Mouse (Mus musculus): ENCODE measurements around the gene Hspb1. TPM values are rescaled to one million over a fixed set of nuclear protein-coding genes. Genes with fewer than 3 reads are reported as not detected.

Hspb1 gene
- polyA plus RNA-seq, 1 experiment from 2014 or later, result 10.7 TPM

DNA sequence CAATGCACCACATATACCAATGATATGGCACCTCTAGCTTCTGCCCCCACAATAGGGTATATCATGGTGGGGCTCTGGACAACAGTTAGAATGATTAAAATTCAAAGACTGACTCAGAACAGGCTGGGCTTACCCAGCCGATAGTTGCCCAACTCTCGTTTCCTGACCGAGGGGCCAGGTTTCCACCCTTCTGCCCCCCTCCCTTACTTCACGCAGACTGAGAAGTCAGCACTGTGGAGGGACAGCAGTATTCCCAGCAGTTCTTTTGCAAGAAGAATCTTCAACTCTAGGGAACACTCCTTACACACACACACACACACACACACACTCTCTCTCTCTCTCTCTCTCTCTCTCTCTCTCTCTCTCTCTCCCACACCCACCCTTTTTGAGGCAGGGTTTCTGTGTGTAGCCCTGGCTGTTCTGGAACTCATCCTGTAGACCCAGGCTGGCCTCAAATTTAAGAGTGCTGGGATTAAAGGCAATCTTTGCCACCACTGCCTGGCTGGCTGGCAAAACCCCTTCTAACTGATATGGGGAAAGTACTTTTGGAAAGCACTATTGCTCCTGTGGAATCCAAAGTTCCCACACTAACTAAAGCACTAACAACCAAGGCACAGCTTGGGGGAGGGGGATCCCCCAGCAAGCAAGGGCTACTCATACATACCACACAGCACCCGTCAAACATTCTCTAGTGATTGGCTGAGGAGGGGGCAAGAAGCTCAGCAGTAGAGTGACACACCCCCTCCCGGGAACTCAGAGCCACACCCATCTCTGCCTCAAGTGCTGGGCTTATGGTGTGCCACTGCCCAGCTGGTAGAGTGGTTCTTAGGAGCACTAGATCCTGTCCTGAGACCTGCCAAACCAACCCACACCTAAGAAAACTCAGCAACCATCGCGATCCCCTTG, 17.9 kb downstream of the Hspb1 start:
- no peak overlapping the region for H3K4me3 ChIP-seq (replicated peaks)
- no peak overlapping the region for H3K9ac ChIP-seq
- peaks cover 40% of the 10 kb centered on the region for H3K36me3 ChIP-seq (replicated peaks)
- 69% methylated on average over 8 of the region's 8 CpGs for WGBS
- no peak overlapping the region for H3K27ac ChIP-seq
- no peaks in the 10 kb centered on the region for H3K27me3 ChIP-seq
- no peak for ATAC-seq (ENCODE audit: low FRiP score)
- H3K9me3 ChIP-seq, result no peaks in the 10 kb centered on the region
- peaks cover 30% of the 10 kb centered on the region for H3K4me1 ChIP-seq
- no peak overlapping the region for H3K4me2 ChIP-seq

DNA sequence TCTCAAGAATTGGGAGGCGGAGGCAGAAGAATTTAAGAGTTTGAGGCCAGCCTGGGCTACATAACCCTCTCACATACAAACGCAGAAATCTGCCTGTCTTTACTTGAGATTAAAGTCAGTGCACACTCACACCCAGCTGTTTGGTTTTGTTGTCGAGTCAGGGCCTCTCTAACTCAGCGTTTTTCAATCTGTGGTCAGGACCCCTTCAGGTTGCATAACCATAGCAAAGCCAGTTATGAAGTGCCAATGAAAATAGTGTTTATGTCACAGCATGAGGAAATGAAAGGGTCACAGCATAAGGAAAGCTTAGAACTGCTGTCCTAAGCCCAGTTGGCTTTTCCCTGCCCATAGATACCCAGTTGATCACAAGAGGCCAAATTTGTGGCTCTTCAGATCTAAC, 19.1 kb downstream of the Hspb1 start:
- no peak overlapping the region for H3K9ac ChIP-seq
- no peaks in the 10 kb centered on the region for H3K9me3 ChIP-seq
- H3K4me1 ChIP-seq, result peaks cover 30% of the 10 kb centered on the region
- H3K4me3 ChIP-seq (replicated peaks), result no peak overlapping the region
- H3K27ac ChIP-seq, result no peak overlapping the region
- peaks cover 53% of the 10 kb centered on the region for H3K36me3 ChIP-seq (replicated peaks)
- no peak for ATAC-seq (ENCODE audit: low FRiP score)
- H3K4me2 ChIP-seq, result no peak overlapping the region
- whole genome bisulfite sequencing, result 89% methylated on average over 4 of the region's 4 CpGs
- H3K27me3 ChIP-seq, result no peaks in the 10 kb centered on the region

DNA sequence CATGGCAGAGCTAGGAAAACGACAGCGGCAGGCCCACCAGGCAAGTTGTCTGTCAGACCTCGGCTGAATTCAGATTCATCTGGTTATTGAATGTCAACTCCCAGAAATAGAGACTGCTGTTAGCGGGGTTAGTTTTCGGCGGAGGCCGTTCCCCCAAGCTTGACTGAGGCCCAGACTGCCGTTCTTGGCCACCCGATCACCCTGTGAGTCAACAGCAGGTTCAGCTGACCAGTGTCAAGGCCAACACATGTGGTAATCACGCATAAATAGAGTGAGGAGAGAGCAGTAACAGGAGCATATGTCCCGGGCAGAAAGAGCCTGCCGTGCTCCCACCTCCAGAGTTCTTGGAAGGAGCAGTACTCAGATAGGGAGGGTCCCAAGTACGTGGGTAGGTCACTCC, 19.5 kb downstream of the Hspb1 start:
- Histone ChIP-seq H3K9ac (no peak overlapping the region), H3K4me1 (peaks cover 30% of the 10 kb centered on the region), H3K9me3 (no peaks in the 10 kb centered on the region), H3K27ac (no peak overlapping the region), H3K36me3 (replicated peaks) (peaks cover 57% of the 10 kb centered on the region), H3K27me3 (no peaks in the 10 kb centered on the region), H3K4me3 (replicated peaks) (no peak overlapping the region), H3K4me2 (no peak overlapping the region)
- no peak for ATAC-seq (ENCODE audit: low FRiP score)
- WGBS, result 91% methylated on average over 13 of the region's 13 CpGs

DNA sequence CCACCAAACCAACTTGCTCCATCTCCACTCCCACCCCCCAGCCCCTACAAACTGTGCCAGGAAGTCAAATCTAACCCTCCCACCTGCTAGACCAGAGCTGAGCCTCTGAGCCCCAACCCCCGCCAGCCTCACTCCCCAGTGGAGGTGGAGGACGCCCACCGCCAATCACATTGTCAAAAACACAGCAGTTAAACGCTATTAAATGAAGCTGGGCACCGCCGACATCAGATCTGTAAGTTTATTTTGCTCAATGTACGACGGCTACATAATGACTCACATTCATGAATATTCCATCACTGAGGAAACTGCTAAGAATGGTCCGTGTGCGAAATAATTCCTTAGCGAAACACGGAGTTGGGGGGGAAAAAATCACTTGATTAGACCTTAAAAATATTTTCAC, 20.5 kb downstream of the Hspb1 start:
- H3K9ac ChIP-seq, result no peak overlapping the region
- H3K36me3 ChIP-seq (replicated peaks), result peaks cover 58% of the 10 kb centered on the region
- 69% methylated on average over 12 of the region's 12 CpGs for WGBS
- H3K4me2 ChIP-seq, result no peak overlapping the region
- no peak for ATAC-seq (ENCODE audit: low FRiP score)
- no peaks in the 10 kb centered on the region for H3K27me3 ChIP-seq
- 0 out of 2 replicates have a peak overlapping the region, but pooled peaks have one; percentile 13 for H3K27ac ChIP-seq
- H3K4me3 ChIP-seq (replicated peaks), result no peak overlapping the region
- peaks cover 27% of the 10 kb centered on the region for H3K4me1 ChIP-seq
- no peaks in the 10 kb centered on the region for H3K9me3 ChIP-seq

DNA sequence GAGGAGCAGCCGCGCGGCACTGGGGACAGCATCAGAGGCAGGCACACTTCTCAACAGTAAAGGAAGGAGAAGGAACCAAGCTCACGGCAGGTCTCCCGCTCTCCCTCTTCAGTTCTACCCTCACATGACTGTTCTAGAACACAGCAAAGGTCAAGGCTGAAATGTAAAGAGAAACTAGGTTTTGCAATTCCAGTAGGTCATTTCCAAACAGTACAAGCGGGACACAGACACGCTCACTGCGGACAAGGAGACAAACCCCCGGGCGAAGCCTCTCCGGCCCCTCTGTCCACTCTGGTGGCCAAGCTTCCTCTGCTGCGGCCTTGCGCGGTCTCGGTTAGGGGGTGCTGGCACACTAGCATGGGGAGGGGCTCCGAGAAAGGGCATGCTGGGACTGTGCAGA, 21.3 kb downstream of the Hspb1 start:
- H3K4me3 ChIP-seq (replicated peaks), result no peak overlapping the region
- no peak overlapping the region for H3K9ac ChIP-seq
- no peak for ATAC-seq (ENCODE audit: low FRiP score)
- H3K27ac ChIP-seq, result no peak overlapping the region; the same call in 1 of the 2 replicates
- H3K36me3 ChIP-seq (replicated peaks), result peaks cover 66% of the 10 kb centered on the region
- H3K4me1 ChIP-seq, result peaks cover 19% of the 10 kb centered on the region
- H3K27me3 ChIP-seq, result no peaks in the 10 kb centered on the region
- WGBS, result 95% methylated on average over 16 of the region's 16 CpGs
- H3K9me3 ChIP-seq, result no peaks in the 10 kb centered on the region
- no peak overlapping the region for H3K4me2 ChIP-seq

DNA sequence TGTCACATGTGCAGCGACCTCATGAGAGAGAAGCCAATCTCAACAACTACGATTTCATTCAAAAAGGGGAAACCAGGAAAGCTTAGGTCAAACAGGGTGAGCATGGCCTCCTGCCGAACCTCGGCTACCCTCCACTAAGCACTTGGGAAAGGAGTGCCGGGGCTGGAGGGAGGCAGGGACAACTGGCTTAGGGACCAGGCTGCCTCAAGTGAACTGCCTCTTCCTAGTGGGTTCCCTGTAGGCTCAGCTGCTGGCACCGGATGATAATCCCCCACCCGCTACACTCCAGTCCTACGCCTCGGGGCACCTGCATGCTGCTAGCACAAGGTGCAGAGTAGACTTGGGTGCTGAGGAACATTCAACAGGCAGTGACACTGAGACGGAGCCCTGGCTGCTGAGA, 21.9 kb downstream of the Hspb1 start:
- ATAC-seq (ENCODE audit: low FRiP score), result no peak
- WGBS, result 95% methylated on average over 10 of the region's 10 CpGs
- peaks cover 72% of the 10 kb centered on the region for H3K36me3 ChIP-seq (replicated peaks)
- H3K4me3 ChIP-seq (replicated peaks), result no peak overlapping the region
- H3K9me3 ChIP-seq, result no peaks in the 10 kb centered on the region
- H3K4me2 ChIP-seq, result no peak overlapping the region
- H3K27ac ChIP-seq, result no peak overlapping the region
- H3K4me1 ChIP-seq, result peaks cover 12% of the 10 kb centered on the region
- no peak overlapping the region for H3K9ac ChIP-seq
- no peaks in the 10 kb centered on the region for H3K27me3 ChIP-seq

DNA sequence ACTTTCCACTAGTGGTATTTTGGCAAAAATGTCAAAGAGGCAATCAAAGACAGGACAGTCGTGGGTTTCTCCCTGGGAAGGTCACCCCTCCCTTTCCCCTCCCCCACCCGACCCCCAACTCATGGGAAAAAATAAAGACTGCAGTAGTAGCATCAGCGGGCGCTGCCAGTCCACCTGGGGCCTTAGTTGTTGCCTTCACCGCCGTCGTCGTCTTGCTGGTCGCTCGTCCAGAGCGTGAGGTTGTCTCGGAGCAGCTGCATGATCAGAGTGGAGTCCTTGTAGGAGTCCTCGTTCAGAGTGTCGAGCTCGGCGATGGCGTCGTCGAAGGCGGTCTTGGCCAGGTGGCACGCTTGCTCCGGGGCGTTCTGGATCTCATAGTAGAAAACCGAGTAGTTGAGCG, 23.1 kb downstream of the Hspb1 start:
- no peak overlapping the region for H3K4me3 ChIP-seq (replicated peaks)
- no peak overlapping the region for H3K9ac ChIP-seq
- ATAC-seq (ENCODE audit: low FRiP score), result no peak
- H3K4me2 ChIP-seq, result no peak overlapping the region
- WGBS, result 94% methylated on average over 25 of the region's 25 CpGs
- peaks cover 76% of the 10 kb centered on the region for H3K36me3 ChIP-seq (replicated peaks)
- H3K27ac ChIP-seq, result no peak overlapping the region
- no peaks in the 10 kb centered on the region for H3K9me3 ChIP-seq
- peaks cover 9% of the 10 kb centered on the region for H3K4me1 ChIP-seq
- no peaks in the 10 kb centered on the region for H3K27me3 ChIP-seq

DNA sequence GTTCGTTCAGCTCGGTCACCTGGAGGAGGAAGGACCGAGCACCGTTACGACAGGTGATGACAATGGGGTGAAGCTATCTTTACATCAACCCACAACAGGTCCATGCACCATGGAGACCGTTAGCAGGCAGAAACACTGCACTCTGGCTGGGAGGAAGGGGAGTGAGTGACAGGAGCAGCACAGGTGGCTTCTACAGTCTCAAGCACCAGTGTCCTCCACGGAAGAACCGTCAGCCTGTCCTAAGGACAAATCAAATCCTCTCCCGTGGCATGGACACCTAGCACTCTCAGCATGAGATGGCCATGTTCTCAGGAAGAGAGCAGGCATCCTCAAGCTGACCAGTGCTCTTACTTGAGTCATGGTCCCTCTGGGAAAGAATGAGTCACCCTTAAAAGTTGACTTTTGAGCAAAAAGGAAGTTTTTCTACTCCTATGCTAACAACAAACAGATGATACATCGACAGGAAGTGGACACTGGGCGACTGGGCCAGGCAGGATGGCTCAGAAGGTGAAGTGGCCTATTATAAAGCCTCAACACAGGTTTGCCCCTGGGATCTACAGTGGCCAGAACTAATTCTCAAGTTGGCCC, 24.0 kb downstream of the Hspb1 start:
- Histone ChIP-seq H3K27ac (no peak overlapping the region), H3K9me3 (no peaks in the 10 kb centered on the region), H3K36me3 (replicated peaks) (peaks cover 81% of the 10 kb centered on the region), H3K4me3 (replicated peaks) (no peak overlapping the region), H3K27me3 (no peaks in the 10 kb centered on the region), H3K9ac (no peak overlapping the region), H3K4me1 (peaks cover 9% of the 10 kb centered on the region), H3K4me2 (no peak overlapping the region)
- 92% methylated on average over 11 of the region's 11 CpGs for WGBS
- no peak for ATAC-seq (ENCODE audit: low FRiP score)

DNA sequence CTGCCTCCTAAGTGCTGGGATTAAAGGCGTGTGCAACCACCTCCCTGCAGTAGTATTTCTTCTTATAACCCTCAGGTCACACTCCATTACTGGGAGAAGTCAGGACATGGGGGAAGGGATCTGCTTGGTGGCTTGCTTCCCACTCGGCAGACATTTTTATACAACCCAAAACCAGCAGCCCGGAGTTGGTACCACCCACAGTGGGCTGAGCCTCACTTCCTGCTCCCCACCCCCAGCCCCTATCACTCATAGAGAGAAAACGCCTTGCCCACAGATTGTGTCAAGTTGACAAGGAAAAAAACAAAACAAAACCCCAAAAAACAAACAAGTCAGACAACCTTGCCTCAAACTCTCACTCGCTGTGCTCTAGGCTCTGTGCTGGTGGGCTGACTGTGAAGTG, 25.5 kb downstream of the Hspb1 start:
- no peak for ATAC-seq (ENCODE audit: low FRiP score)
- H3K4me2 ChIP-seq, result no peak overlapping the region
- H3K27ac ChIP-seq, result no peak overlapping the region
- no peak overlapping the region for H3K4me3 ChIP-seq (replicated peaks)
- no peak overlapping the region for H3K9ac ChIP-seq
- H3K36me3 ChIP-seq (replicated peaks), result peaks cover 81% of the 10 kb centered on the region
- H3K9me3 ChIP-seq, result no peaks in the 10 kb centered on the region
- no peaks in the 10 kb centered on the region for H3K27me3 ChIP-seq
- H3K4me1 ChIP-seq, result peaks cover 6% of the 10 kb centered on the region
- 89% methylated on average over 5 of the region's 5 CpGs for WGBS

DNA sequence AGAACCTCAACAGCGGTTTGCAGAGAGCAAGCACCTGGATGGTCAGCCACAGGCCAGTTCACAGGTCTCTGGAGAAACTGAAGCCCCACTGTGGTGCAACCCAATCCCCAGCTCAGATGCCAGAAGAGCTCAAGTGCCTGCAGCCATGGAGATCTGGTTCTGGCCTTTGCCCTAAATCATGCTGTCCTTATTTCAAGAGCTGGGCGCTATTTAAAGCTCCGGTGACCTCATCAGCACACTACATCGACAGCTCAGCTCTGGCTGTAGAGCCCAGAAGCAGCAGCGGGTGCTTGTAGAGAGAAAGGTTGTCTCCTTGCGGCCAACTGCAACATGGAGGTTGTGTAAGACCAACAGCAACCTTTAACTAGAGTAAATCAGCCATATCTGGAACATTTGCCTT, 26.4 kb downstream of the Hspb1 start:
- H3K9ac ChIP-seq, result no peak overlapping the region
- WGBS, result 96% methylated on average over 6 of the region's 6 CpGs
- no peak overlapping the region for H3K4me3 ChIP-seq (replicated peaks)
- no peak overlapping the region for H3K4me2 ChIP-seq
- H3K27me3 ChIP-seq, result no peaks in the 10 kb centered on the region
- peaks cover 2% of the 10 kb centered on the region; the same call in 1 of the 2 replicates for H3K4me1 ChIP-seq
- H3K27ac ChIP-seq, result no peak overlapping the region
- no peak for ATAC-seq (ENCODE audit: low FRiP score)
- no peaks in the 10 kb centered on the region for H3K9me3 ChIP-seq
- H3K36me3 ChIP-seq (replicated peaks), result peaks cover 83% of the 10 kb centered on the region

DNA sequence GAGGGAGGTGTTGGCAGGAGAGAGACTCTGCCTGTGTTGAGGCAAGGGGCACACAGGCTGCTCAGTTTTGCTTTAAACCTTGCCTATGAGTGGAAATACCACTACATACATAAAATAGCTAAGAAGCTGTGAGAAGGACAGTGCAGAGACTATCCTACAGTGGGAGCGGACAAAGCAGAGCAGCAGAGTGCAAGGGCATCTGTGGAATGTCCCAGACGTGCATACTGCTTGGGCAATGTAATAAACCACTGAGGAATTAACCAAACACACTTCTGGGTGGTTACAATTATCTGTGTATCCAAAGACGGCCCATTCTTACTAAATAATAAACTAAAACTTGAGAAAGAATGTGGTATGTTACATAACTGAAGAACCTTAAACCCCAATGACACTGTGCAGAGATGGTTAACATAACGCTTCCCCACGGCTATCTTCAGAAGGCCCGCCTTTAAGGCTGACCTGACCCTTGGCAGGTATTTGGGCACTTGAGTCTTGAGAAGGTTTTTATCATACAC, 28.4 kb downstream of the Hspb1 start:
- Histone ChIP-seq H3K9ac (no peak overlapping the region), H3K4me1 (no peaks in the 10 kb centered on the region), H3K36me3 (replicated peaks) (peaks cover 83% of the 10 kb centered on the region), H3K4me3 (replicated peaks) (no peak overlapping the region), H3K27me3 (no peaks in the 10 kb centered on the region), H3K27ac (no peak overlapping the region), H3K4me2 (no peak overlapping the region), H3K9me3 (no peaks in the 10 kb centered on the region)
- WGBS, result 91% methylated on average over 6 of the region's 6 CpGs
- ATAC-seq (ENCODE audit: low FRiP score), result no peak

DNA sequence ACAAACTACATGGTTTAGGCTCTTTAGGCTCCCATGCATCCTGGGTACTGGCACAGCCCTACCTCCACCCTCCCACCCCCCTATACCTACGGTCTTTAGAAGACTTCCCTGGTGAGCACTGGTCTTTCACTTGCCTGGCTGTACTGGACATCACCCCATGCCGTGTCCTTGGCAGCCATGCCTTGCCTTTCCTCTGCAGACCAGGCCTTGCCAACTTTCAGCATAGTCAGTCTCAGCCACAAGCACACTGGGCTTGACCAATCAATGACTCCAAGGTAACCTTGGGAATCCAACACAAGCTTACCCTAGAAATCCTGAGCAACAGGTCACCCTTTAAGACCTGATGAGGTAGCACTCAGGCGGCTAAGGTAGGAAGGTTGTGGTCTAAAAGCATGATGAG, 28.9 kb downstream of the Hspb1 start:
- H3K4me1 ChIP-seq, result no peaks in the 10 kb centered on the region
- no peak overlapping the region for H3K4me2 ChIP-seq
- no peaks in the 10 kb centered on the region for H3K27me3 ChIP-seq
- H3K36me3 ChIP-seq (replicated peaks), result peaks cover 83% of the 10 kb centered on the region
- H3K9me3 ChIP-seq, result no peaks in the 10 kb centered on the region
- no peak overlapping the region for H3K27ac ChIP-seq
- 94% methylated on average over 3 of the region's 3 CpGs for WGBS
- no peak overlapping the region for H3K9ac ChIP-seq
- no peak overlapping the region for H3K4me3 ChIP-seq (replicated peaks)
- no peak for ATAC-seq (ENCODE audit: low FRiP score)
